Mouse (Mus musculus): ENCODE results near the gene Olfr372. TPM values are rescaled to one million over a fixed set of nuclear protein-coding genes. Genes with fewer than 3 reads are reported as not detected.
A peak's percentile ranks its signal among the peaks of the same experiment; 100 is the strongest.
"Not testable (repeated sequence)": the region's sequence is repeated elsewhere in the genome, so short reads cannot be mapped to it uniquely, and the experiment has no call there.

The Olfr372 gene
- not detected in 2 replicates for total RNA-seq (2017)

- ATAC-seq (replicated peaks; ENCODE audit: low read depth, poor library complexity, severe bottlenecking), result not testable (repeated sequence)
Measured at GRCm38 (mm10) chr8:72040918-72041317, at the start of gene Olfr372. TSS of gene Olfr372 (plus strand) at chr8:72041218.

DNA sequence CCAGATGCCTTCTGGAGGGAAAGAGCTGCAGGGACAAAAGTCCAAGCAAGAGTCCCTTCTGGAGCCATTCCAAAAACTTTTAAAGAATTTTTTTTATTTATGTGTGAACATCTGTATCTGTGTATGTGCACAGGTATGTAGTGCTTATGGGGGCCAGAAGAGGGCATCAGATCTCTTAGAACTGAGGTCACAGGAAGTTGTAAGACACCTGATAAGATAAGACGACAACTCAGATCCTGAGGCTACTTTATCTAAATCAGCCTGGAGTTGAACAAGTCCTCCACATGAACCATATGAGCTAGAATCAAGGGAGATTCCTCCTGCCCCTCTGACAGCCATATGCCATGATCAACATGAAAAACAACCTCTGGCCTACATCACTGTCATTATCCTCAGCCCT is 41.6 kb upstream of the Olfr372 start:
- ATAC-seq (replicated peaks; ENCODE audit: low read depth, poor library complexity, severe bottlenecking), result no peak

DNA sequence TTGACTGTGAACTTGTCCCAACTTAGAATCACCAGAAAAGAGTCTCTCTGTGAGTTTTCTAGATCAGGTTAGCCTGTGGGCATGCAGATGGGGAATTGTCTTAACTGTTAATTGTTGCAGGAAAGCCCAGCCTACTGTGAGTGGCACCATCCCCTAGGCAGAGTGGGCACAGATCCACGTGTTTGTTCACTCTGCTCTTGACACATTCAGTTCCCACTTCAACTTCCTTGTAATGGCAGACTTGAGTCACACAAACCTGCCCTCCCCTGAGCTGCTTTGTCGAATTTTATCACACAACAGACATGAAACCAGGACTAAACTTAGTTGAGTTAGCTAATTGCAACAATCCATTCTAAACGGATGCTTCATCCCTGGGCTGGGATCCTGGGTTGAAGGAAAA is 40.8 kb upstream of the Olfr372 start:
- ATAC-seq (replicated peaks; ENCODE audit: low read depth, poor library complexity, severe bottlenecking), result no peak

DNA sequence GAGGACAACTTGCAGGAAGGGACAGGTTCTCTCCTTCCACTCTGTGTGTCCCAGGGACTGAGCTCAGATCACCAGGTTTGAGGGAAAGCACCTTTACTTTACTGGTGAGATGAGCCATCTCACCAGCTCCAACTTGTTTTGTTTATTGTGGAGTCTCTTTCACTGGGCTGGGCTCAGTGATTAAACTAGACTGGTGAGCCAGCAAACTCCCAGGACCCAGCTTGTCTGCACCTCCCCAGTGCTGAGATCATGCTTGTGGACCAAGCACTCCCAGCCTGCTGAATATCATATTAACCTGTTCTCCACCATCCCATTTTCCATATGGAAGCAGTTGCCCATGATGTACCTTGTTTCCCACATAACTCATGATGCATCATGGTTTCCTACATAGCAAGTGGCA is 38.1 kb upstream of the Olfr372 start:
- ATAC-seq (replicated peaks; ENCODE audit: low read depth, poor library complexity, severe bottlenecking), result no peak

DNA sequence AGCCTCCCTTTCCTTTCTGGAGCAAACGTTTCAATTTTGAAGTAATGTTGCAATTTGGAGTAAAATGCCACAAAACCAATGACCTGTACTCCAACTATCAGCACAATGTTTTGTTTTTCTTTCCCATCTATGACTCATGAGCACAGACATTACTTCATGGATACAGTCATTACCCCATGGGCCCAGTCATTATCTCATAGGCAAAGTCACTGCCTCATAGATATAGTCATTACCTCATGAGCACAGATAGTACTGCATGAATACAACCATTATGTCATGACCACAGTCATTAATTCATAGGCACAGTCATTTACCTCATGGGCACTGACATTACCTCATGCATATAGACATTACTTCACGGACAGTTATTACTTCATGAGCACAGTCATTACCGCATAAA is 35.1 kb upstream of the Olfr372 start:
- ATAC-seq (replicated peaks; ENCODE audit: low read depth, poor library complexity, severe bottlenecking), result no peak

DNA sequence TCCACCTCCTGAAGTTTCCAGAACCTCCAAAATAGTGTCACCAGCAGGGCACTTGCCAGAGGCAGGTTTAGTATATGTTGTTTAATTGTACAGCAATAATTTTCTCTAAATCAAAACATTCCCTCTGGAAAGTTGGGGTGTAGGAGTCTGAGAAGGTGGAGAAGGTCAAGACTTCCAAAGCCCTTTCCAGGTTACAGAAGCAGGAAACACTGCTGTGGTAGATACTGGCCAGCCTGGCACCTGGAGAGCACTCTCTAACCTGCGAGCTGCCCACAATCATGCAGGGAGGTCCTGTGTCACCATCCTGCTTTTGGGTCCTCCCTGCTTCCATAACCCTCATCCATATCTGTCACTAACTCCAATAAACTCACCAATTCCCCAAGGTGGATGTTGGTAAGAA is 34.3 kb upstream of the Olfr372 start:
- no peak for ATAC-seq (replicated peaks; ENCODE audit: low read depth, poor library complexity, severe bottlenecking)

DNA sequence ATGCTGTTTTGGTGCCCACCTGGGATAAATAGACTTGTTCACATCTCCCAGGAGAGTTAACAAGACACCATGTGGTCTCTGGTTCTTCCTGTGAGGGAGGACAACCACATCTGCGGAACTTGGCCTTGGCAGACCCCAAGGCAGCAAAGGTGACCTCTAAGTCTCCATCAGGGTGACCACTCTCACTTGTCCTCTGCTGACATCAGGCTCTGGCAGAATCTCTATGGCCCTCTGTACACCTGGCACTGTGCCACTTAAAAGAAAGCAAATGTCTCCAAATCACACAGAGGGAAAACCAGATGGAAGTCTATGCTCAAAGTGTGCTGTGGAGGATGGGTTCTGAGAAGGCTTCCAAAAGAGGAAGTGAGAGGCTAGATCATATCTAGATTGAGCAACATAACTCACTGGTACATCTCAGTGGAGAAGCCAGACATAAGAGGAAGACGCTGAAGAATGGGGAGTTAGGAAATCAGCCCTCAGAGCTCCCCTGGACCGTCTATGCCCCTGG is 32.8 kb upstream of the Olfr372 start:
- ATAC-seq (replicated peaks; ENCODE audit: low read depth, poor library complexity, severe bottlenecking), result peak; percentile 93

GRCm38 (mm10) chr8:72009473-72009872 is 31.5 kb upstream of the Olfr372 start, which contains the start of gene Cyp4f18:
TSS of gene Cyp4f18 (minus strand) at chr8:72009626.
- ATAC-seq (replicated peaks; ENCODE audit: low read depth, poor library complexity, severe bottlenecking), result peak; percentile 27

DNA sequence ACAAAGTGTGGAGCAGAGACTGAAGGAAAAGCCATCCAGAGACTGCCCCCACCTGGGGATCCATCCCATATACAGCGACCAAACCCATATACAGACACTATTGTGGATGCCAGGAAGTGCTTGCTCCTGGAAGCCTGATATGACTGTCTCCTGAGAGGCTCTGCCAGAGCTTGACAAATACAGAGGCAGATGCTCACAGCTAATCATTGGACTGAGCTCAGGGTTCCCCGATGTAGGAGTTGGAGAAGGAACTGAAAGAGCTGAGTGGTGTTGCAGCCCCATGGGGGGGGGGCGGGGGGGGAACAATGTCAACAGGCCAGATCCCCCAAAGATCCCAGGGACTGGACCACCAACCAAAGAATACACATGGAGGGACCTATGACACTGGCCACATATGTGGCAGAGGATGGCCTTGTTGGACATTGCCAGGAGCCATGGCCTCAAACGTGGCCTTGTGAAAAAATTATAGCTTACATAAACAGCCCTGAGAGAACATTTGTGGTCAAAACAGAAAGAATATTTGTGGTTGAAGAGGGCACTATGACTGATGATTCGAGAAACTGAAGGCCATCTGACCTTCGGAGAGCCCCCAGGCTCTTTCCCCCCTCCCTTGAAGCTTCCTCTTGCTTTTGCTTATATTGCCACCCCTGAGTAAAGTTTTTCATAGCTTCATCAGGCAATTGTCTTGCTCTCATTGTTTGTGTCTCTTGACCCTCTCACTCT is 27.4 kb upstream of the Olfr372 start:
- ATAC-seq (replicated peaks; ENCODE audit: low read depth, poor library complexity, severe bottlenecking), result not testable (repeated sequence)

DNA sequence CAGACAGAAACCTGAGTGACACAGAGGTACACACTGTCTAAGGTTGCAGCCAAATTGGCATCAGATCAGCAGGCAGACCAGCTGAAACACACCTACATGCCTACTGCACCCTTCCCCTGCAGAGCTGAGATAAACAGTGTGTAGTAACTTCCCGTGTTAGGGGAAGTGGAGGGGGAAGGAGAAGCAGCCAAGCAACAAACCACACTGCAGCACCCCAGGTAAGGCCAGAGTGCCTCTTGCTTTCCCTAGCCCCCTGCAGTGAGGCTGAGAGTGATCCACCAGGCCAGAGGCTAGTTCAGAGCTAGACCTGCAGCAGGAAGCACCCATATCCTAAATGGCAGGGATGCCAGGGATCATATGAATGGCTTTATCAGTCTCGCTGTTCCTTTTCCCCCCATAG is 23.7 kb upstream of the Olfr372 start:
- peak; percentile 74 for ATAC-seq (replicated peaks; ENCODE audit: low read depth, poor library complexity, severe bottlenecking)

DNA sequence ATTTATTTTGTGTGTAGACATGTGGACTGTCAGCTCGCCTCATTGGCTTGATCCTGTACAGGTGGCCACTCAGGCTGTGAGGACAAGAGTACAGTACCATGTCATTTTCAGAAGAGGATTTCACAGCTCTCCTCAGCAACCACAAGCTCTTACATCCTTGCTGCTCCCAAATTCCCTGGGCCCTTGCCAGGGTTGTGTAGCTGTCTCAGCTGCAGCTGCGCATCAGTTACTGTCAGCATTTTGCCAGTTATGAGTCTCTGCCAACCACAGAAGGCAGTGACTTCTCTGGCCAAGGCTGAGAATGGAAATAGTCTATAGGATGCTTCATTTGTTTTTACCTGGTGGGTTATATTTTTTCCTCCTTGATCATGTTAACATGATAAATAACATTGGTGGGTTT is 22.9 kb upstream of the Olfr372 start:
- ATAC-seq (replicated peaks; ENCODE audit: low read depth, poor library complexity, severe bottlenecking), result no peak

- ATAC-seq (replicated peaks; ENCODE audit: low read depth, poor library complexity, severe bottlenecking), result not testable (repeated sequence)
Measured at GRCm38 (mm10) chr8:72019022-72019421, 22.0 kb upstream of the Olfr372 start.

DNA sequence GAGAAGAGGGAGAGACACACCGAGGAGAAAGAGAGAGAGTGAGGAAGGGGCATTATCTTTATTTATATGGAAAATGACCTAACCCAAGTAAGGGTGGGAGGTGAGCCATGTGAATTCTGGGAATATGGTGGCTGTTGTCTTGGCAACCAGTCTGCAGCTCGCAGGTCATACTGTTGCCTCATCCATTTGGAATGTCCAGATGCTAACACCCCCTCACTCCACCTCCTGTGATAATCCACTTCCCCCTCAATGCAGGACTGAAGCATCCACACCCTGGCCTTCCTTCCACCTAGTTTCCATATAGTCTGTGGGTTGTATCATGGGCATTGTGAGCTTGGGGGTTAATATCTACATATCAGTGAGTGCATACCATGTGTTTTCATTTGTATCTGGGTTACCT is 21.2 kb upstream of the Olfr372 start:
- ATAC-seq (replicated peaks; ENCODE audit: low read depth, poor library complexity, severe bottlenecking), result no peak

GRCm38 (mm10) chr8:72024886-72025285 is 16.1 kb upstream of the Olfr372 start:
- not testable (repeated sequence) for ATAC-seq (replicated peaks; ENCODE audit: low read depth, poor library complexity, severe bottlenecking)

DNA sequence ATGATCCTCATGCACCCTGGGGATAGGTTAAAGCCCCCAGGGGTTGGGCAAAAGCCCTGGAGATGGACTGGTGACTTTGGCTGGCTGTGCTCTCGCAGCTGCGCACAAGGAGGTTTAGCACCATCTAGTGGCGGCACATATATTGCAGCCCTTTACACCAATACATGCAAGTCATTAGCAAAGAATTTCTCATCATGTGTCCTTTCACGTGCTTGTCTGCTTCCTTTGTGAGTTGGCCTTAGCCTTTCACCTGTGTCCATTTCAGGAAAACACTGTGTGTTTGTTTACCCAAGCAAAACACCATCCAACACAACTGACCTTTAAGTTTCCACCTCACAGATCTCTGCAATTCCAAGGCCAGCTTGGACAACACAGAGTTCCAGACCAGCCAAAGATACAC is 8.1 kb upstream of the Olfr372 start:
- 0 out of 2 replicates have a peak, but pooled peaks have one; percentile 45 for ATAC-seq (replicated peaks; ENCODE audit: low read depth, poor library complexity, severe bottlenecking)

GRCm38 (mm10) chr8:72042493-72042892 is 1.5 kb downstream of the Olfr372 start:
- peak; percentile 29; the same call in 1 of the 2 replicates for ATAC-seq (replicated peaks; ENCODE audit: low read depth, poor library complexity, severe bottlenecking)

DNA sequence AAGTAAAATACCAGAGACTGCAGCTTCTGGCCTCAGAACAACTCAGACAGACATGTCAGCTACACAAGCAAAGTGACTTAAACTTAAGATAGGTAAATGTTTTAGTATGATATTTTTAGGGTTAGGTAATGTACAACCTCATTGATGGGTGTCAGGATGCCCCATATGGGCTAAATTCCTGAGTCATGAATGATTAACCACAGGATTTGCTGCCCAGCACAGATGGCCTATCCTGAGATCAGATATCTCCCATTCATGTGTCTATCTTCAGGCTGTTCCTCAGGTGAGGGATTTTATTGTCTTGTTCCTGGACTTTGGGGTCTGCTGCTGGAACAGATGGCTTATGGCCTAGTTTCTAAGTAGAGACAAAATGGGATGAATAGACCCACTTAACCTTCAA is 13.6 kb downstream of the Olfr372 start:
- not testable (repeated sequence) for ATAC-seq (replicated peaks; ENCODE audit: low read depth, poor library complexity, severe bottlenecking)

DNA sequence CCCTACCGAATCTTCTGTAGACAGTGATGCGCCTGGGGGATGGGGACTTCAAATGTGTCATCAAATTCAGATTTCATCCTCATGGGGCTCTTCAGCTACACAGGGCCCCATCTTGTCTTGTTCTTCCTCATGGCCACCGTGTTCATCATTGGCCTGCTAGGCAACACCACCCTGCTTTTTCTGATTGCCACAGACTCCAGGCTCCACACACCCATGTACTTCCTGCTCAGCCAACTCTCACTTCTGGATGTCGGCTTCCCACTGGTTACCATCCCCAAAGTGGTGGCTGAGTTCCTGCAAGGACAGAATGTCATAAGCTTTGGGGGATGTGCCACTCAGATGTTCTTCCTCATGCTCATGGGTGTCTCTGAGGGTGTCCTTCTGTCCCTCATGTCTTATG is 16.6 kb downstream of the Olfr372 start:
- not testable (repeated sequence) for ATAC-seq (replicated peaks; ENCODE audit: low read depth, poor library complexity, severe bottlenecking)

GRCm38 (mm10) chr8:72066819-72067399 is 25.9 kb downstream of the Olfr372 start:
- ATAC-seq (replicated peaks; ENCODE audit: low read depth, poor library complexity, severe bottlenecking), result peak; percentile 86

- not testable (repeated sequence) for ATAC-seq (replicated peaks; ENCODE audit: low read depth, poor library complexity, severe bottlenecking)
Measured at GRCm38 (mm10) chr8:72082877-72083276, 41.9 kb downstream of the Olfr372 start, which contains the start of gene Olfr373. TSS of gene Olfr373 (plus strand) at chr8:72083177.

GRCm38 (mm10) chr8:72084744-72085143 is 43.7 kb downstream of the Olfr372 start:
- peak; percentile 56 for ATAC-seq (replicated peaks; ENCODE audit: low read depth, poor library complexity, severe bottlenecking)
